Mouse (Mus musculus) granulocyte monocyte progenitor cell, adult 5-6 weeks (primary cell): ENCODE measurements around the gene Unc5c. TPM values are rescaled to one million over a fixed set of nuclear protein-coding genes. Genes with fewer than 3 reads are reported as not detected.

ENCODE experiments used
- ATAC-seq: replicated peaks from 2 replicates; pipeline ENCODE4 v1.8.0; 2016; ENCODE audit warnings: mild to moderate bottlenecking, moderate TSS enrichment, inconsistent platforms; ENCODE audit not compliant: poor library complexity, severe bottlenecking
- total RNA-seq, 2 experiments: library from RNA; stranded (forward) in 1 of 2; stranded (reverse) in 1 of 2; fragments of 200-712, 200-1000 nt in 1 of 2; fragments of >200 nt in 1 of 2; fragmentation: Nextera tagmentation in 1 of 2; gene quantifications; 2 replicates each; pipeline ENCODE4 v1.2.3; 2014 to 2017

The Unc5c gene
- total RNA-seq, 2 experiments from 2014 or later, result not detected

GRCm38 (mm10) chr3:141884190-141884589, 419.2 kb downstream of the Unc5c start:
- ATAC-seq, result no peak
